Mouse (Mus musculus) hindbrain, postnatal 0 days (tissue): ENCODE measurements around the gene Ppp1r14b. TPM values are rescaled to one million over a fixed set of nuclear protein-coding genes. Genes with fewer than 3 reads are reported as not detected.
A peak's percentile ranks its signal among the peaks of the same experiment; 100 is the strongest.

Experiments
- ATAC-seq: fragments of 200-750 bp; cut with Nextera tagmentation; 2 replicates; pipeline ENCODE4 v1.8.0; 2017; ENCODE audit warnings: mild to moderate bottlenecking, moderate TSS enrichment, moderate library complexity
- DNase-seq: peaks from one replicate; pipeline ENCODE4 v3.0.0-alpha.2; 2015; ENCODE audit warnings: low spot score
- H3K27ac ChIP-seq: fragments of 300-500 bp; sonication (generic); 2 replicates; pipeline ENCODE4 v1.5.1; 2014; ENCODE audit warnings: mild to moderate bottlenecking
- H3K27me3 ChIP-seq: fragments of 300-500 bp; sonication (generic); 2 replicates; pipeline ENCODE4 v1.6.1; 2014; ENCODE audit warnings: low read length, mixed read lengths; ENCODE audit not compliant: insufficient read depth
- H3K36me3 ChIP-seq: fragments of 300-500 bp; sonication (generic); 2 replicates; pipeline ENCODE4 v1.6.1; 2014; ENCODE audit warnings: low read length, mixed read lengths; ENCODE audit not compliant: insufficient read depth
- H3K4me1 ChIP-seq: fragments of 300-500 bp; sonication (generic); 2 replicates; pipeline ENCODE4 v1.6.1; 2014; ENCODE audit warnings: antibody characterized with exemption, low read length, mixed read lengths; ENCODE audit not compliant: insufficient read depth
- H3K4me2 ChIP-seq: fragments of 300-500 bp; sonication (generic); 2 replicates; pipeline ENCODE4 v1.6.1; 2014; ENCODE audit warnings: low read depth, mild to moderate bottlenecking, low read length, moderate library complexity, mixed read lengths
- H3K4me3 ChIP-seq: fragments of 300-500 bp; sonication (generic); 2 replicates; pipeline ENCODE4 v1.5.1; 2014; ENCODE audit warnings: low read length
- H3K9ac ChIP-seq: fragments of 300-500 bp; sonication (generic); replicated peaks from 2 replicates; pipeline ENCODE4 v1.6.1; 2014; ENCODE audit warnings: mild to moderate bottlenecking, low read length, moderate library complexity, mixed read lengths
- H3K9me3 ChIP-seq: fragments of 300-500 bp; sonication (generic); 2 replicates; pipeline ENCODE4 v1.6.1; 2016; ENCODE audit warnings: low read length, mixed read lengths
- CTCF ChIP-seq: IDR thresholded peaks from 2 replicates; pipeline ENCODE4 v1.5.1; 2016; ENCODE audit warnings: antibody characterized with exemption, control low read depth, low read depth
- WGBS: fragments of 180-500 bp; shearing (Covaris S2); extraction: QIAGEN DNeasy Blood & Tissue Kit; methylation state at CpG from one replicate; pipeline ENCODE4 v1.1.7; 2014; 5-methylcytosine and 5-hydroxymethylcytosine counted together
- polyA plus RNA-seq: library from polyadenylated mRNA; unstranded; fragments of >200 nt; fragmentation: Nextera tagmentation; extraction: Ambion mirVana; gene quantifications from 2 replicates; pipeline ENCODE4 v1.2.1, GENCODE M21; 2015
- total RNA-seq: library from RNA; depleted of rRNA; stranded (reverse); fragments of >200 nt; gene quantifications from 2 replicates; pipeline ENCODE4 v1.2.3, GENCODE M21; 2014

Gene Ppp1r14b
- total and polyA plus RNA-seq, 2 experiments from 2014 or later, result 155 to 210 TPM

DNA sequence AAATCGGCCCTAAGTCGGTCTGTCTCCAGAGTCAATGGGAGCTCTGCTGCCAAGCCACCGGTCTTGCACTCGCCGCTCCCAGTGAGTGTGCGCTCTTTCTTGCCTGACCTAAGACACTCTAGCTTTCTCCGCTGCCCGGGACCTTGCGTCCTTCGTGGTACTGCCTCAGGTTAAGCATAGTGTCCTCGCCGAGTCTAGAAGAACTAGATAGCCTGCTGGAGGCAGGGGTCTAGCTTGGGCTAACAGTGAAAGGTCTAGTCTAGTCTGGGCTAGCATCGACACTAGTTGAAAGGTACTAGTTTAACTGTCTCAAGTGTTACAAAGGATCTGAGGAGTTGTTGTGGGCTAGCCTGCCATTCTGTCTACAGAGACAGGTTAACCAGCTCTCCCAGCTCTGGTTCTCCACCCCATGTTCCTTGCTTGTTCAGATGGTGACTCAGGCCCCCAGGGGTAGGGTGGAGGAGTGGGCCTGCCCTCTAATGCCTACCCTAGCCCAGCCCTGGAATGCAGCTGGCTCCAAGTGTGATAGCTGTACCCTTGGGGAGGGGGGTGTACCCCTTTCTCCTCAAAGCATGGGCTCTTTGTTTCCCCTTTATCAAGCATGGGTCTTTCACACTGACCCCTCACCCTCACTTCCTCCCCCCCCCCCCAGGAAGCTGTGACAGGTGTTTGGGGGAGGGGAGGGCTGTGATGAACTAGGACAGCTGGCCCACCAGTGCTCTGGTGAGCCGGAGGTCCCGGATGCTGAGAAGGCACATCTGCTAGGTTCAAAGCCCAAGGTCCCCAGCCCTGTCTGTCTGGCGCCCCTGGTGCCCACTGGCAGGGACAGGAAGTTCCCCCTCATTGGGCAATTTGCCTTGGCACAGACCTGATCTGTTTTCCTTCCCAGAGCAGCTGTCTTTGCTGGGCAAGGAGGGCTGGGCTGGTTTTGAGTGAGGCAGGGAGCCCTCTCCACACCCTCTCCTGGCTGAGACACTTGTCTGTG is 1.1 kb downstream of the Ppp1r14b start, which contains the start of gene Plcb3:
TSS of gene Plcb3 (minus strand) at position 934 of the 985 bp plus-strand sequence.
- peak; percentile 21 for ATAC-seq
- WGBS, result under 1% methylated on average over 16 of the region's 16 CpGs
- Histone ChIP-seq H3K36me3 (peaks cover 4% of the 10 kb centered on the region; the same call in 1 of the 2 replicates), H3K4me1 (peaks cover 23% of the 10 kb centered on the region), H3K27ac (peak within 1 kb of the TSS; percentile 90), H3K9ac (peak within 1 kb of the TSS; percentile 76), H3K4me3 (peak within 1 kb of the TSS; percentile 62), H3K4me2 (peak within 1 kb of the TSS; percentile 90), H3K9me3 (no peaks in the 10 kb centered on the region), H3K27me3 (0 out of 2 replicates have a peak, but pooled peaks cover under 1% of the 10 kb centered on the region)
- TF ChIP-seq CTCF, result peak; percentile 68
- DNase-seq, result peak; percentile 95

DNA sequence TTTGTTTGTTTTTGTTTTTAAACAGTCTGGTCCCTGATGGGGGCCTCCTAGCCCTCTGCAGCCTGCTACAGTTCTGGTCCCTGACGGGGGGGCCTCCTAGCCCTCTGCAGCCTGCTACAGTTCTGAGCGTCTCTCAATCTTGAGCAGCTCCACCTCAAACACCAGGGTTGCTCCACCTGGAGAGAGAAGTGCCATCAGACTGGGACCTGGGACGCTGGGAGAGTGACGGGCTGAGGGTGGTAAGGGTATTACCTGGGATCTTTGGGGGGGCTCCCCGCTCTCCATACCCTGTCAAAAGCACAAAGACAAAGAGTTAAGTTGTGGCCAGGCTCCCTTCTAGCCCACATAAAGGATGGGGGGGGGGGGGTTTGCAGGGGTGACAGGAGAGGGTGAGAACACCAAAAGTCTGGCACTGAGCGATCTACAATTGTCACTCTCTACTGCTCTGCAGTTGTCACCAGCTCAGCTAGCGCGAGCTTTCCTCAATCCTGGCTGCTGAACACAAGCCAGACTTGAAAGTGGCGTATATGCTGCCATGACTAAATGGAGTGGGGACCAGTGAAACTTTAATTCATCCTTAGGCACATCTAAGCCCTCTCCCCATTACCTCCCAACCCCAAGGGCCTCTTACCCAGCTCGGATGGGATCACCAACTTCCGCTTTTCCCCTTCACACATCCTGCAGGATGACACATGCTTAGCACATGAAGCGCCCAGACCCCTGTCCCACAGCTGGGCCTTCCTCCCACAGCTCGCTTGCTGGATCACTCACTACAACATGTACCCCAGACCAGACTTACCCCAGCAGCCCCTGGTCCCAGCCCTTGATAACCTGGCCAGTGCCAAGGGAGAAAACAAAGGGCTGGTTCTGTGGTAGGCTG is 3.2 kb downstream of the Ppp1r14b start:
- peak overlapping the region; percentile 68 for H3K4me3 ChIP-seq
- H3K27me3 ChIP-seq, result no peaks in the 10 kb centered on the region
- peak overlapping the region; percentile 96; the same call in 1 of the 2 replicates for H3K27ac ChIP-seq
- peaks cover 30% of the 10 kb centered on the region for H3K4me1 ChIP-seq
- no peaks in the 10 kb centered on the region for H3K9me3 ChIP-seq
- ATAC-seq, result no peak
- DNase-seq, result no peak
- 74% methylated on average over 13 of the region's 13 CpGs for WGBS
- peak overlapping the region; percentile 90; the same call in 1 of the 2 replicates for H3K4me2 ChIP-seq
- peak overlapping the region; percentile 79 for H3K9ac ChIP-seq
- no peak for TF ChIP-seq CTCF
- peaks cover 10% of the 10 kb centered on the region; the same call in 1 of the 2 replicates for H3K36me3 ChIP-seq

DNA sequence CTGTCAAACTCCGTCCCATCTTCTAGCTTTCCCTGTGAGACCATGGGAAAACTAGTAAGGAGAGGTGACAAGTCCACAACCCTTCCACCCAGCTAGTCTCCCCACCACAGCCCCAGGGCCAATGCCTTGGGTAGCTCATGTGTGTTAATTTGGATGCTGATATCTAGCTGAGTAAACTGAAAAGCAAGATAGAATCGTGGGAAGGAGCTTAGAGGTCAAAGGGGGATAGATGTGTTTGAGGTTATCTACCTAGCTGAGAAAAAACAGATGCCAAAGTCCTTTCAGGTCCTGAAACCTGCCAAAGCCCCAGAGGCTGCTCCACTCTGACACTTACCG is 3.8 kb downstream of the Ppp1r14b start:
- ATAC-seq, result no peak

DNA sequence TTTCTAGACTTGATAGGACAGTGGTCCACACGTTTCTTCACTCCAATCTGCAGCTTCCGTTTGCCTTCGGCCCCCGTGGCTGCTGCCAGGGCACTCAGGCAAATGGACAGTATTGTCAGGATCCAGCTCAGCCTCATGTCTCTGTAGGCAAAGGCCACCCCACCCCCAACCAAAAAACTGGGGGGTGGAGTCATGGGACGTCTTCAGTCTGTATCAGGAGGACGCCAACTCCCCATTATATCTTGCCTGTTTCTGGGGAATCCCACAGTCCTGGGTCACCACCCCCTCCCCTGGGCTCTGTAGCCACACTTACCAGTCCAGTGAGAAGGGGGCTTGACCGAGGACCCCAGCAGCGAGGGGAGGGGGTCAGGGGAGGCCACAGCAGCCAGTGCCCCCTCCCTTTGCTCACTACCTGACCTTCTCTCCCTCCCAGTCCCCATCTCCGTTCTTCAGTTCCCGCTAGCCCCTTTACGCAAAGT is 4.3 kb downstream of the Ppp1r14b start:
- 9% methylated on average over 11 of the region's 11 CpGs for WGBS
- H3K4me1 ChIP-seq, result peaks cover 30% of the 10 kb centered on the region
- ATAC-seq, result no peak

More for the DNA sequence above, 3.8 kb downstream of the Ppp1r14b start:
- no peak for DNase-seq
- 38% methylated on average over 3 of the region's 3 CpGs for WGBS
- peaks cover 10% of the 10 kb centered on the region; the same call in 1 of the 2 replicates for H3K36me3 ChIP-seq
- H3K4me3 ChIP-seq, result peak overlapping the region; percentile 68
- H3K9ac ChIP-seq, result peak overlapping the region; percentile 79
- H3K4me1 ChIP-seq, result peaks cover 30% of the 10 kb centered on the region
- H3K27ac ChIP-seq, result peak overlapping the region; percentile 96; the same call in 1 of the 2 replicates
- no peaks in the 10 kb centered on the region for H3K9me3 ChIP-seq
- no peak for TF ChIP-seq CTCF
- peak overlapping the region; percentile 76 for H3K4me2 ChIP-seq
- no peaks in the 10 kb centered on the region for H3K27me3 ChIP-seq

DNA sequence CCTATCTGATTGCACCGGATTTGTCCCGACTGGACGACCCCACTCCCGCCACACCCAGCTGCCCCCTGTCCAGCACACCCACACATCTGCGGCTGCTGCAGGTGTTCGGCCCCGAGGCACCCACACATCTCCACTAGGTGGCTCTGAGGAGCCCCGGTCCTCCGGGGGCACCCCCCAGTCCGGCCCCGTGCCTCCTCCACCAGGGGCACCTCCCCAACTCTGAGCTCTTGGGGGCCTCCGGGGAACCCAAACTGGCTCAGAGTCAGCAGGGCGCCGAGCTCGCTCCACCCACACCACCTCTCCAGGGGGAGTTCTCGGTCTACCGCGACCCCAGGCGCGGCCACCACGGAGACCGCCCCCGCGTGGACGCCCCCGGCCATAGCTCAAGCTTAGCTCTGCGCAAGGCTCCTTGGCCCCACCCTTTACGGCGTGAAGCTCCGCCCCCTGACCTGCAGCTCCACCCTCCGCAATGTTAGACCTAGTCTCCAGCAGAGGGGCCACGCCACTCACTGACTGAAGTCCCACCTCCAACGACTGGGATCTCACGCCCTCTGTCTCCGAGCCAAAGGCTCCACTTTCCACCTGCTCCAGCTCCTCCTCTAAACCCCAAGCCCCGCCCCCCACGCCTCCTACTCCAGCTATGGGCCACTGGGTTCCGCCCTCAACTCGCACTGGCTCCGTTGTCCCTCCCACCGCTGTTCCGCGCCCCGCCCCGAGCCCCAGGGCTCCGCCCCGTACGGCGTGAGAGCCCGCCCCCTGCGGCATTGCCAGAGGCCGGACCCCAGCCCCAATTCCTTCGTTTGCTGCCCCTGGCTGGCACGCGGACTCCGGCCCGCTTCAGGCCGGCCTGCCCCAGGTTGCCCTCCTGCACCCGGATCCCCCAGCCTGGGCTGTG is 5.0 kb downstream of the Ppp1r14b start:
- peak overlapping the region; percentile 96 for H3K27ac ChIP-seq
- H3K36me3 ChIP-seq, result peaks cover 16% of the 10 kb centered on the region; the same call in 1 of the 2 replicates
- peak overlapping the region; percentile 79 for H3K9ac ChIP-seq
- peak overlapping the region; percentile 76 for H3K4me2 ChIP-seq
- H3K27me3 ChIP-seq, result no peaks in the 10 kb centered on the region
- under 1% methylated on average over 44 of the region's 59 CpGs for WGBS
- ATAC-seq (peak; percentile 92), DNase-seq (peak; percentile 99)
- peak overlapping the region; percentile 68 for H3K4me3 ChIP-seq
- TF ChIP-seq CTCF, result peak; percentile 70
- H3K4me1 ChIP-seq, result peaks cover 30% of the 10 kb centered on the region
- no peaks in the 10 kb centered on the region for H3K9me3 ChIP-seq

More for the DNA sequence above, 4.3 kb downstream of the Ppp1r14b start:
- Histone ChIP-seq H3K9me3 (no peaks in the 10 kb centered on the region), H3K4me3 (peak overlapping the region; percentile 68), H3K4me2 (peak overlapping the region; percentile 76), H3K27ac (peak overlapping the region; percentile 96), H3K9ac (peak overlapping the region; percentile 79), H3K27me3 (no peaks in the 10 kb centered on the region), H3K36me3 (peaks cover 14% of the 10 kb centered on the region; the same call in 1 of the 2 replicates)
- DNase-seq, result no peak
- no peak for TF ChIP-seq CTCF
